Mouse (Mus musculus) frontal cortex, adult 2 months (tissue): ENCODE data around the gene Chaf1b. TPM values are rescaled to one million over a fixed set of nuclear protein-coding genes. Genes with fewer than 3 reads are reported as not detected.

ENCODE experiments used
- DNase-seq, 2 experiments: peaks; one replicate each; pipeline ENCODE4 v3.0.0; 2022; ENCODE audit warnings: low spot score in 1 of 2; ENCODE audit errors: extremely low spot score in 1 of 2
- polyA plus RNA-seq: library from polyadenylated mRNA; depleted of rRNA; stranded (reverse); fragments of >200 nt; gene quantifications from 2 replicates; pipeline ENCODE4 v1.2.3, GENCODE M21; 2012; rRNA removed

Gene Chaf1b
- 1.3 and 1.4 TPM in 2 replicates for polyA plus RNA-seq

GRCm38 (mm10) chr16:93883423-93884085 lies at the start of gene Chaf1b:
TSS of gene Chaf1b (plus strand) at chr16:93883901.
- peak; percentile 88 to 93 for DNase-seq

- DNase-seq, result no peak
These were observed 49.6 kb upstream of the Chaf1b start for GRCm38 (mm10) chr16:93834076-93834475.

- no peak for DNase-seq
These were observed 44.7 kb upstream of the Chaf1b start for GRCm38 (mm10) chr16:93839049-93839448.

GRCm38 (mm10) chr16:93850527-93850926 lies 33.2 kb upstream of the Chaf1b start:
- DNase-seq, result no peak

GRCm38 (mm10) chr16:93859967-93860366 lies 23.7 kb upstream of the Chaf1b start:
- DNase-seq, result no peak

- no peak for DNase-seq
These were observed 23.0 kb upstream of the Chaf1b start for GRCm38 (mm10) chr16:93860686-93861085.

GRCm38 (mm10) chr16:93874841-93875240 lies 8.9 kb upstream of the Chaf1b start:
- DNase-seq, result no peak

- no peak for DNase-seq
These were observed 5.9 kb upstream of the Chaf1b start for GRCm38 (mm10) chr16:93877612-93878380.

- no peak for DNase-seq
These were observed 503 bp downstream of the Chaf1b start for GRCm38 (mm10) chr16:93884086-93884721.

GRCm38 (mm10) chr16:93884722-93885113 lies 1.0 kb downstream of the Chaf1b start:
- DNase-seq, result no peak

GRCm38 (mm10) chr16:93888481-93888880 lies 4.8 kb downstream of the Chaf1b start:
- DNase-seq, result no peak

- DNase-seq, result no peak
These were observed 7.4 kb downstream of the Chaf1b start for GRCm38 (mm10) chr16:93890948-93891604.

- peak in 1 of 2 experiments; percentile 28 for DNase-seq
These were observed 9.6 kb downstream of the Chaf1b start for GRCm38 (mm10) chr16:93893285-93893684.

- no peak for DNase-seq
These were observed 19.3 kb downstream of the Chaf1b start for GRCm38 (mm10) chr16:93903027-93903426.

GRCm38 (mm10) chr16:93906156-93907014 lies 22.7 kb downstream of the Chaf1b start:
- peak; percentile 30 to 81 for DNase-seq

GRCm38 (mm10) chr16:93907761-93908160 lies 24.1 kb downstream of the Chaf1b start:
- no peak for DNase-seq

GRCm38 (mm10) chr16:93908196-93908595 lies 24.5 kb downstream of the Chaf1b start:
- DNase-seq, result no peak

- DNase-seq, result no peak
These were observed 26.2 kb downstream of the Chaf1b start for GRCm38 (mm10) chr16:93909936-93910335.

- DNase-seq, result no peak
These were observed 27.3 kb downstream of the Chaf1b start for GRCm38 (mm10) chr16:93910735-93911665.
